Mouse (Mus musculus) monocyte, adult 5-6 weeks (primary cell): ENCODE results near the gene Gm525. TPM values are rescaled to one million over a fixed set of nuclear protein-coding genes. Genes with fewer than 3 reads are reported as not detected.
"Not testable (repeated sequence)": the region's sequence is repeated elsewhere in the genome, so short reads cannot be mapped to it uniquely, and the experiment has no call there.

Experiments used
- ATAC-seq: fragments of 153-309, 156-312 bp; replicated peaks from 2 replicates; pipeline ENCODE4 v1.8.0; 2017; ENCODE audit warnings: mild to moderate bottlenecking; ENCODE audit not compliant: low TSS enrichment, insufficient number of reproducible peaks, severe bottlenecking, poor library complexity, low FRiP score
- total RNA-seq: library from RNA; stranded (forward); fragments of 200-1000, 200-491, 200-594 nt; gene quantifications from 3 replicates; pipeline ENCODE4 v1.2.3, GENCODE M21; 2017

Gene Gm525
- total RNA-seq, result not detected in 3 replicates

DNA sequence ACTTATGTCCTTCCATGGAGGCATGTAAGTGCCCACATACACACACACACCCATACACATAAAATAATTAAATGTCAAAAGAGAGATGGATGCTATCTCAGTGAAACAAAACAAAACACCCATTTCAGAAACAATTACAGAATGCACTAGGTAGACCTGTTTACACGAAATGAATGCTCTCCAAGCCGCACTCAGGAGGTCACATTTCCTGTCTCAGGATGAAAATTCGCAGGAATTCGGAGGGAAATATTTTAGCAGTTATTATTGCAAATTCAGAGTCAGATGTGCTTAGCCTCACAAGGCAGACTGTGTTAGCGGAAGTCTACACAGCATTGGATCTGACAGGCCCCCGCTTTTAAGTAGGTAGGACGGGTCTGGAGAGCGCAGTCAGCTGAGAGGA is at the start of gene Gm525:
Gene Gm525 (plus strand): TSS at position 301 of the 400 bp plus-strand sequence.
- ATAC-seq, result no peak

DNA sequence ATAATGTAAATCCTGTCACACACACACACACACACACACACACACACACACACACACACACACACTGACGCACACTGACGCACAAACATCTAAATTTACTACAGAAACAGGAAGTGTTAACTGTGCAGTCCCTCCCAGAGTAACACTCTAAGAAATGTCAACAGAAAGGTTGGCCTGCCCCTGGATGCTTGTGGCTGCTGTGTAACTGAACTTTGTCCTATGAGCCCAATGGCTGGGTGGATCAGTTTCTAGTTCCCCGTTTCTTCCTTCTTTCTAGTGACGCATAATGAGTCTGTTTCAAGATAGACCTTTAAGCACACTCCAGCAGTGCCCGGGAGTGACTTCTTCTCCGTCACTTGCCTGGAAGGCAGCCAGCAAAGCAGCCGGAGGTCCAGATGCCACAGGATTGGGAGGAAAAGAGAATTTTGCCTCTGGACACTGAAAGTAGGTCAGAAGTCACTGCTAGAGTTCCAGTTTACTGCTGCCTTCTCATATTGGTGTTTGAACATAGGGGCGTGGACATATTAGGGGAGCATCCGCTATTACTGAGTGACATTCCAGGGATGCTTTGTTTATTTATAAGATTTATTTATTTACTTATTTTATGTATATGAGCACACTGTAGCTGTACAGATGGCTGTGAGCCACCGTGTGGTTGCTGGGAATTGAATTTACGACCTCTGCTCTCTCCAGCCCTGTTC is 49.3 kb upstream of the Gm525 start:
- ATAC-seq, result peak; percentile 86

DNA sequence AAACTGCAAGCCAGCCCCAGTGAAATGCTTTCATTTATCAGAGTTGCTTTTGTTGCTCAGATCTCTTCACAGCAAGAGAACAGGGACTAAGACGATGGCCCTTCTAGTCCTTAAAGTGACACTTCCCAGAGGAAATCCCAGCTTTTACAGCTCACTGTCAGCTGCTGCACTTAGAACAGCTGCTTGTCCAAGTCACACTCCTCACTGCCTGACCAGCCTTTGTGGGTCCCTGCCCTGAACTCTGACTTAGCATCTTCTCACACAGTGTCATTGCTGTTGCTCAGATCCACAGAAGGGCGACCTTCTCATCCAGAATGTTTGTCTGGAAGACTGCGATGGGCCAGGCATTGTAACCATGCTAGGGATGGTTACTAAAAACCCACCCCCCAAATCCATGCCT is 48.0 kb upstream of the Gm525 start:
- ATAC-seq, result no peak

DNA sequence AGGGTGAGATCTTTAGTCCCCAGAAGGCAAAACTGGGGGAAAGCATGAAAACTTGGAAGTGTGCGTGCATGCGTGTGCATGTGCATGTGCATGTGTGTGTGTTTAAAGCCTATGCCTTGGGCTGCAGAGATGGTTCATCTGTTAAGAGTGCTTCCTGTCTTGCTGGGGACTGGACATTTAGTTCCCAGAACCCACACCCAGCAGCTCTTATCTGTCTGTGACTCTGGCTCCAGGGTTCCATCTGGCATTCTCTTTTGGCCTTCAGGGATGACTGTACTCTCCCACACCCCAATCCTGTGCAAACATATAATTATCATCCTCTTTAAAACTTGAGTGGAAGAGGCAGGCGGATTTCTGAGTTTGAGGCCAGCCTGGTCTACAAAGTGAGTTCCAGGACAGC is 47.5 kb upstream of the Gm525 start:
- ATAC-seq, result no peak

DNA sequence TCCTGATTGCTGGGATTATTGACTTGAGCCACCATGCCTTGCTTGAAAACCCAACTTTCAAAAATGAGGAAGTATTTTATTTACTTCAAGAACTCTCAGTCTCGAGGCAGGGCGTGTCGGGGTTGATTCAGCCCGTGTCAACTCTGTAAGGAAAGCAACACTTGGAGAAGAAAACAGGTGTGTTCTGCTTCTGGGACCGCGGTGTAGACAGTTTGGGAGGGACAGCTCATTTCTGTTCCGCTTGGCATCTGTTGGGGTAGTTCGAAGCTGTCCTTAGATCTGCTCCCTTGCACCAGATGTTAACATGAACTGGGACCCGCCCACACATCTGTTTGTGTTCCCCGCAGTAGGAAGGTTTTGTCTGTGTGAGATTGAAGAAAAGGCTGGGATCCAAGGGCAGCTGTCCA is 45.7 kb upstream of the Gm525 start:
- peak; percentile 65 for ATAC-seq

DNA sequence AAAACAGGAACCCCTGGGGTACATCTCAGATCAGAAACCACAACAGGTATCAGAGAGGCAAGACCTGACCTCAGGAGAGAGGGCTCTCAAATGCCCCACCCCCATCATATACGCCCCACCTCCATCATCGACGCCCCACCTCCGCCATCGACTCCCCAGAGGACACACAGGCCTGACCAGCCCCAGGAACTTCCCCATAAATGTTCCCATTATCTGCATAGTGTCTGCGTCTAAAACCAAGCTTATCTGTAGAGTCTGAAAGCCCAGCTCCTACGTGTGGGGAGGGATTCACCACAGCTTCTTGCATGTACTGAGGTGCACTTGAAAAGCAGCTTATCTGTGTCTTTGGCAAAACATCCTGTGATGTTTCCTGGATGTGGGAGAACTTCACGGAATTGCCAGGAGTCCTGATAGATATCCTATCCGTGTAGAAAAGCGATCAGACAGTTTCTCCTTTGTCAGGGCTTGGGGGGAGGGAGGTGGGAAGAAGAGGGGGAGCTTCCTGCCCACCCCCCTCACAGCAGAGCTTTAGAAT is 44.7 kb upstream of the Gm525 start:
- ATAC-seq, result peak; percentile 42

DNA sequence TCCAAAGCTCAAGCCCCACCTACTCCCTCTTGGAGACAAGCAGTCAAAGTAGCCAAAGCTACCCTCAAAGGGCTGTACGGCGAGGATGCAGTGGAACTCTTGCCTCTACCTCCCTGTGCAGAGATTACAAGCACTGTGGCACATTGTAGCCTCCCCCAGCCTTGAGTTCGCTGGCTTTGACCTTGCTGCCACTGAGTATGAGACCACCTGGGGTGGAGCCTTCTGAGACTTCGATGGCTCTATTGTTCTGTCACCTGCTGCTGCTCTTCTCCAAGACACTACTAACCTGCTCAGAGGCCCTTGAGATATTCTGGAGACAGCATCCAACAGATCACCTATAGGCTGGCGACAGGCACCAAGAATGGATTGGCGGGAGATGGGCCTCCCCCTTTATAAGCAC is 43.1 kb upstream of the Gm525 start:
- no peak for ATAC-seq

DNA sequence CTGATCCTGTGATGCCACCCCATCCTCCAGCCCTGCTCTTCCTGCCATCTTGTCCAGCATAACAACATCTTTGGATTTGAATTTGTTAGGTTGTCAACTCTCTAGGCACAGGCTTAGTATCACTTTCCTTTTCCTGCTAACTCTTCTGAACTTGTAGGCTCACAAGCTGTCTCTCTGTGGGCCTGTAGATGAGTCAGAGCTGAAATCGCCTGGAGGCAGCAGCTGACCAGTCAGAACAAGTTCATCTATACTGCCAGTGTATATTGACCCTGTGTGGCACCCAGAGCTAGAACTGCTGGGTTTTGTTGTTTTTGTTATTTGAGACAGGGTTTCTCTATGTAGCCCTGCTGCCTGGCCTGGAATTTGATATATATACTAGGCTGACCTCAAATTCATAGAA is 42.5 kb upstream of the Gm525 start:
- ATAC-seq, result no peak

DNA sequence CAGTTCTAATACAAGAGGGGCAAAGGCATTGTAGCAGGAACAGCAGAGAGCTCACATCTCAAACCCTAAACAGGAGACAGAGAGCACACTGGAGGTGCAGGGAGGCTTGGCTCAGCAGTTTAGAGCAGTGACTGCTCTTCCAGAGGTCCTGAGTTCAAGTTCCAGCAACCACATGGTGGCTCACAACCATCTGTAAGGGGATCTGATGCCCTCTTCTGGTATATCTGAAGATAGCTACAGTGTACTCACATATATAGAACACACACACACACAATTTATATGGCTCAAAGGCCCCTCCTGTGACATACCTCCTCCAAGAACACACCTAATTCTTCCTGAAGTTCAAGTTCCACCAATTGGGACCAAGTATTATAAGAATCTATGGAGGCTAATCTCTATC is 39.0 kb upstream of the Gm525 start:
- ATAC-seq, result no peak

DNA sequence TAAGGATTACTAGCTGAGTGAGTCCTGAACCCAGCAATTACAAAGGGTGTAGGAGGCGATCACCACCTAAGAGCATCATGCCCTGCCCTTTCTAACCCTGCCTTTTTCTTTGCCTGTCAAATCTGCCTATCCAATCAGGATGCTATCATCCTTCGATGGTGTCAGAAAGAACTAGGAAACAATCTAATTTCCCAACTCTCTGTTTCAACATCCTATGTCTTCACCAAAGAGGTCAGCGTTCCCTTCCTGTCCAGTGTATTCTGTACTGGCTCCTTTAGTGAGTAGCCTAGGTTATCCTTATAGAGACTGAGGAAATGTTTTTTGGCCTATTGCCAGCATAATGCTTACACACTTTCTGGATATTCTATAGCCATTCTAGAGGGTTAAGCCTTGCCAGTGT is 38.1 kb upstream of the Gm525 start:
- peak; percentile 52 for ATAC-seq

DNA sequence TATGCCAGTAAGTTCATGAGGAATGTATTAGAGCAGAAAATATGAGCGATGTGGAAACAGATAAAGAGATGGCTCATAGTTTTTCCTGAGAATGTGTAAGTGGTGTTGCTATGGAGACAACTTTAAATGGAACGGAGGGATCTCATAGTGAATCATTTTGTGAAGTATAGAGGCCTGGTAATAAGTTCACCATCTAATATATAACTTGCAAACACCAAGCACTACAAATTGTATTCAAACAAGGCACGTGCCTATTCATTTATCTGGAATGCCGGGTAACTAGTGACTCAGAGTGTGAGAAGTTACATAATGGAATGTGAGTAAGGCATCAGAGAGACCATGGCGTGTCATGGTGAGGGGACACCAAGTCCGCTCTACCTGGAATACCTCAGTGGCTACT is 35.1 kb upstream of the Gm525 start:
- no peak for ATAC-seq

DNA sequence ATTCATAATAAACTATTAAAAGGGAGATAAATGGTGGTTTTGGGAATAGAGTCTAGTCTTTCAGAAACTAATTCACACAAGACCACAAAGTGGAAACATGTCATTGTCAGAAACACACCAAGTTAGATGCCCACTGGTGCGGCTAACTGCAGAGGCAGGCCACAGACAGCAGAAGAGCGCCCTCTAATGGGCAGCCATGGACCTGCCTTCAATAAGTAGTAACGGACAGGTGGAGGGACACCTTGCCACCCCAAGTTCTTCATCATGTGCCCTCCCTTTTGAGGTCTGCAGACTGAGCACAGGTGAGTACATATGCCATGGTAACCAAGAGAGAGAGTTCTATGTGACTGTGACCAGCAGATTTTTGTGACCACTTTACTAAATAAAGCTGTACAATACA is 34.3 kb upstream of the Gm525 start:
- ATAC-seq, result peak; percentile 75

DNA sequence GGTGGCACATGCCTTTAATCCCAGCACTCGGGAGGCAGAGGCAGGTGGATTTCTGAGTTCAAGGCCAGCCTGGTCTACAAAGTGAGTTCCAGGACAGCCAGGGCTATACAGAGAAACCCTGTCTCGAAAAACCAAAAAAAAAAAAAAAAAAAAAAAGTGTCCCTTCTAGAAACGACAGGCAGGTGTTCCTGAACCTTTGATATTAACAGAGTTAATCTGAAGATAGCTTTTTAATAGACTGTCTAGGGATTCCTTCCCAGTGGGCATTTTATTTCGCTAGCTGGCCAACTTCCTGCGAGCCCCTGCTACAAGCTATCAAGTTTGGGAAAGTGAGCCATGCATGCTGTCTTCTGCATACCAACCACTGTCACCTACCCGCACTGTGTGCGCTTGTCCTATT is 32.6 kb upstream of the Gm525 start:
- ATAC-seq, result not testable (repeated sequence)

DNA sequence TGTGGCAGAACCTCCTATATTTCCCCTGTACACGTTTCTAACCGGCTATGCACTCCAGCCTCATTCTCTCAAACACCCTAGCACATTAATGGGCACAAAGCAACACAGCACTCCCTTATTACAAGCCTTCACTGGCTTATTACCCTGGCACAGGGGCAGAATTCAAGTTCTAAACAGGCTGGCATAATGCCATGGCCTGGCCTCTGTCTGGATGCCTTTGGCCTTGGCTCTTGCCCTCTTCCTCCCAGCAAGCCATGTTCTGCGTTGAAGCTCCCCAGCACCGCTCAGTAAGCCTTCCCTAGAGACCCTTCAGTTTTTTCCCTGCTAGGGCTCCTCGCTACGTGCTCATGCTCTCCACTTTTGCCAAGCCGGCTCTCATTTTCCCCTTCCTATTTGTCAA is 30.6 kb upstream of the Gm525 start:
- no peak for ATAC-seq

DNA sequence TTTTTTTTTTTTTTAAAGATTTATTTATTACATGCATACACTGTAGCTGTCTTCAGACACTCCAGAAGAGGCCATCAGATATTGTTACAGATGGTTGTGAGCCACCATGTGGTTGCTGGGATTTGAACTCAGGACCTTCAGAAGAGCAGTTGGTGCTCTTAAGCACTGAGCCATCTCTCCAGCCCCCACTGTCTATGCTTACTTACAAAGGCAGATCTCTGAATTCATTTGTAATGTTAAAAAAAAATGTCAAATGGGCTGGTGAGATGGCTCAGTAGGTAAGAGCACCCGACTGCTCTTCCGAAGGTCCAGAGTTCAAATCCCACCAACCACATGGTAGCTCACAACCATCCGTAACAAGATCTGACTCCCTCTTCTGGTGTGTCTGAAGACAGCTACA is 28.1 kb upstream of the Gm525 start:
- ATAC-seq, result not testable (repeated sequence)

DNA sequence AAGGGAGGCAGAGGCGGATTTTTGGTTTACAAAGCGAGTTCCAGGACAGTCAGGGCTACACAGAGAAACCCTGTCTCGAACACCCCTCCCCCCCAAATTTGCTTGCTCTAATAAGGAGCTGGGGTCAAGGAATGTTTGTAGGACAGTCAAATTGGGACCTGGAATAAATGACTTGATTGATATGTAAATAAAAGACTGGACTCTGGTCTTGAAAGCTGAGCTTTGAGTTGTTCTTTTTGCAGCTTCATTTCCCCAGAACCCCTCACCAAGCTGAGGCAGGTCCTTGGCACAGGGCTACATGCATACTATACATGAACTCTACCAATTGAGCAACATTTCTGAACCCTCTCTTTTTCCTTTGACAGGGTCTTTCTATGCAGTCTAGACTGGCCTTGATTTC is 27.6 kb upstream of the Gm525 start:
- no peak for ATAC-seq

DNA sequence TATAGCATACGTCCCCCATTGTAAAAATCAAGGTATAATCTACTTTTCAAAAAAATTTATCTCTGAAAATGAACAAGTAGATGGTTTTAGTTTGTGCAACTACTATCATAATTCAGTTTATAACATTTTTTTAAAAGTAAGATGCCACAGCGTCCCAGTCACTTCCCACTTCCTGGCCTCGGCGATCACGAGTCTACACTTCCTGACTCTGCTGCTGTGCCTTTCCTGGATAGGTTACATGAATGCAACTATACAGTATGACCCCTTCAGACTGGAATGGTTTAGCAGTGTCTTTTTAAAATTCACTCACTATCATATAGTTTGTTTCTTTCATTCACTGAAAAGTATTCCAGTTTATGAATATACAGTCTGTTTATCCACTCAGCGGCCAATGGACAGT is 21.9 kb upstream of the Gm525 start:
- ATAC-seq, result no peak

DNA sequence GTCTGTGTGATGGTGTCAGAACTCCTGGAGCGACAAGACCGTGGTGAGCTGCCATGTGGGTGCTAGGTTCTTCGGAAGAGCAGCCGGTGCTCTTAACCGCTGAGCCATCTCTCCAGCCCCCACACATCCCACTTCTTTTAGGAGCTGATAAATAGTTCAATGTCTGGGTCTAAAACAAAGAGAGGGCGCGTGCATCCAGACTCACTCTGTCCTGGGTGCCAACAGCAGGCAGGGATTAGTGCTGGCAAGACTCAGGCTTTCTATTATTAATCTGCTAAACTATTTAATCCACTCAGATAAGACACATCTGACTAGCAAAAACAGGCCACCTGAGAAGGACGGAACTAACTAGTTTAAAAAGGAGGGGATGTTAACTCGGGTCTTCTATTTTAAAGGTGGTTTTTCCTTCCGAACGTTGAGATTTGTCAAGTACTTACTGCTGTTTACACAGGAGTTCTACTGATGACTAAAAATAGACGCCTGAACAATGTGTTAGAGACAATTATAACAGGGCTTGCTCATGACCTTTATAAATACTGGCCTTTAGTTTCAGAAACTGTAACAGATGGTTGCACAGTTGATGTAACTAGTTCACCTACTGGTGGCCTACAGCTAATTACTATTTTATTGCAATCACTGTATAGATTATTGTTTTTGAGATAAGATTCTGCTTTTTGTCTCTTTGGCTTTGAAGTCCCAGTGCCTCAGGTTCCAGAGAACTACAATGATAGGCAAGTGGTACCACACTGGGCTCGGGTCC is 17.5 kb upstream of the Gm525 start:
- no peak for ATAC-seq

DNA sequence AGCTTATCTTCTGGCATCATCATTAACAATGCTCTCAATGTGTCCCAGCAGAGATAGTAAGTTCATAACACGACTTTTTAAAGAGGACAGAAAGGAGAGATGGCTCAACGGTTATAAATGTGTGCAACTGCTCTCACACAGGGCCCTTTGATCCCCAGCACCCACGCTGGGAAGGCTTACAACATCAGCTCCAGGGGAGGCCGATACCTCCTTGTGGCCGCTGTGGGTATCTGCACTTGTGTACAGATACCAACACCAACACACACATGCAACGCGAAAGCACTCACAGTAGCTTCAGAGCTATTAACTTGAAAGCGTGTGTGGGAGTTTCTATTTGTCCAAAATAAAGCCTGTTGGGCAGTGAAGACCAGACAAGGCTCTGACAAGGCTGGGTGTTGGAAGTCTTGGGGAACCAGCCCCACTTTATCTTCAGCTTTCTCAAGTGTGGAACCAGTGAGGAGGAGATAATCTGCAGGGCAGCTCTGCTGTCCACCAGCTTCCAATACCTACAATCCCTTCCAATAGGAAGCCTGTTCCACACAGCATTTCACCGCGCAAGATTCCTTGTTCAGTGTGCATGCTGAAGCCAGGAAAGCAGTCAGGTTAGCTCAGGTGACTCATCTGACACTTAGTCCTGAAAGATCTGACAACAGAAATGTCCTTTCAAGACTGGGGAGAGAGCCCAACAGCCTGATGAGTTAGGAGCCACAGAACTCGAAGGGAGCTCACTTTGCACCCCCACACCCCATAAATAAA is 14.9 kb upstream of the Gm525 start:
- no peak for ATAC-seq
